Mouse (Mus musculus): ENCODE measurements around the gene Ppp1r36.
"Not testable (repeated sequence)": the region's sequence is repeated elsewhere in the genome, so short reads cannot be mapped to it uniquely, and the experiment has no call there.

Gene Ppp1r36

GRCm38 (mm10) chr12:76446201-76446600 is 28.9 kb downstream of the Ppp1r36 start:
- DNase-seq (ENCODE audit: inconsistent ontology term) = no peak

- no peak for DNase-seq (ENCODE audit: inconsistent ontology term)
Measured at GRCm38 (mm10) chr12:76448127-76448526, 30.8 kb downstream of the Ppp1r36 start.

GRCm38 (mm10) chr12:76452203-76452602 is 34.9 kb downstream of the Ppp1r36 start:
- DNase-seq (ENCODE audit: inconsistent ontology term) = no peak

GRCm38 (mm10) chr12:76458445-76458844 is 41.1 kb downstream of the Ppp1r36 start:
- not testable (repeated sequence) for DNase-seq (ENCODE audit: inconsistent ontology term)

GRCm38 (mm10) chr12:76459032-76459431 is 41.7 kb downstream of the Ppp1r36 start:
- DNase-seq (ENCODE audit: inconsistent ontology term) = peak; percentile 92

- peak; percentile 59 for DNase-seq (ENCODE audit: inconsistent ontology term)
Measured at GRCm38 (mm10) chr12:76463391-76463790, 46.1 kb downstream of the Ppp1r36 start.

GRCm38 (mm10) chr12:76464651-76465252 is 47.4 kb downstream of the Ppp1r36 start:
- no peak for DNase-seq (ENCODE audit: inconsistent ontology term)

- no peak for DNase-seq (ENCODE audit: inconsistent ontology term)
Measured at GRCm38 (mm10) chr12:76466651-76467050, 49.3 kb downstream of the Ppp1r36 start.

GRCm38 (mm10) chr12:76467256-76467655 is 49.9 kb downstream of the Ppp1r36 start:
- no peak for DNase-seq (ENCODE audit: inconsistent ontology term)

- peak; percentile 64 for DNase-seq (ENCODE audit: inconsistent ontology term)
Measured at GRCm38 (mm10) chr12:76472046-76472445, 54.7 kb downstream of the Ppp1r36 start.

- DNase-seq (ENCODE audit: inconsistent ontology term) = no peak
Measured at GRCm38 (mm10) chr12:76473562-76474245, 56.4 kb downstream of the Ppp1r36 start.

GRCm38 (mm10) chr12:76474246-76474583 is 56.9 kb downstream of the Ppp1r36 start:
- DNase-seq (ENCODE audit: inconsistent ontology term) = no peak

- no peak for DNase-seq (ENCODE audit: inconsistent ontology term)
Measured at GRCm38 (mm10) chr12:76474802-76475201, 57.5 kb downstream of the Ppp1r36 start.

GRCm38 (mm10) chr12:76476146-76476545 is 58.8 kb downstream of the Ppp1r36 start:
- DNase-seq (ENCODE audit: inconsistent ontology term) = no peak

- no peak for DNase-seq (ENCODE audit: inconsistent ontology term)
Measured at GRCm38 (mm10) chr12:76478309-76479023, 61.1 kb downstream of the Ppp1r36 start.

- no peak for DNase-seq (ENCODE audit: inconsistent ontology term)
Measured at GRCm38 (mm10) chr12:76479174-76479573, 61.8 kb downstream of the Ppp1r36 start.

- DNase-seq (ENCODE audit: inconsistent ontology term) = peak; percentile 34
Measured at GRCm38 (mm10) chr12:76479836-76480495, 62.6 kb downstream of the Ppp1r36 start.

GRCm38 (mm10) chr12:76482446-76482845 is 65.1 kb downstream of the Ppp1r36 start:
- no peak for DNase-seq (ENCODE audit: inconsistent ontology term)

GRCm38 (mm10) chr12:76482948-76483347 is 65.6 kb downstream of the Ppp1r36 start:
- DNase-seq (ENCODE audit: inconsistent ontology term) = no peak

- no peak for DNase-seq (ENCODE audit: inconsistent ontology term)
Measured at GRCm38 (mm10) chr12:76484881-76485280, 67.5 kb downstream of the Ppp1r36 start.

- no peak for DNase-seq (ENCODE audit: inconsistent ontology term)
Measured at GRCm38 (mm10) chr12:76485381-76485780, 68.0 kb downstream of the Ppp1r36 start.

- DNase-seq (ENCODE audit: inconsistent ontology term) = no peak
Measured at GRCm38 (mm10) chr12:76486943-76487342, 69.6 kb downstream of the Ppp1r36 start.

Data from Muller cell, postnatal 12 days (primary cell).